Mouse (Mus musculus) intestine, embryonic 15.5 days (tissue): ENCODE measurements around the gene Arpp21. TPM values are rescaled to one million over a fixed set of nuclear protein-coding genes. Genes with fewer than 3 reads are reported as not detected.

Experiments
- ATAC-seq: fragments of 200-750 bp; cut with Nextera tagmentation; 2 replicates; pipeline ENCODE4 v1.8.0; 2017; ENCODE audit warnings: moderate TSS enrichment, moderate library complexity
- H3K27ac ChIP-seq: fragments of 300-500 bp; sonication (generic); 2 replicates; pipeline ENCODE4 v1.5.1; 2015; ENCODE audit warnings: mild to moderate bottlenecking, inconsistent platforms
- H3K27me3 ChIP-seq: fragments of 300-500 bp; sonication (generic); replicated peaks from 2 replicates; pipeline ENCODE4 v1.6.1; 2015; ENCODE audit warnings: inconsistent platforms
- H3K36me3 ChIP-seq: fragments of 300-500 bp; sonication (generic); 2 replicates; pipeline ENCODE4 v1.6.1; 2015; ENCODE audit warnings: inconsistent platforms
- H3K4me1 ChIP-seq: fragments of 300-500 bp; sonication (generic); replicated peaks from 2 replicates; pipeline ENCODE4 v1.6.1; 2015; ENCODE audit warnings: inconsistent platforms
- H3K4me2 ChIP-seq: fragments of 300-500 bp; sonication (generic); replicated peaks from 2 replicates; pipeline ENCODE4 v1.6.1; 2015; ENCODE audit warnings: mild to moderate bottlenecking, inconsistent platforms
- H3K4me3 ChIP-seq: fragments of 300-500 bp; sonication (generic); replicated peaks from 2 replicates; pipeline ENCODE4 v1.5.1; 2015; ENCODE audit warnings: inconsistent platforms
- H3K9ac ChIP-seq: fragments of 300-500 bp; sonication (generic); 2 replicates; pipeline ENCODE4 v1.6.1; 2015; ENCODE audit warnings: inconsistent platforms
- H3K9me3 ChIP-seq: fragments of 300-500 bp; sonication (generic); 2 replicates; pipeline ENCODE4 v1.6.1; 2016; ENCODE audit warnings: inconsistent platforms
- WGBS: fragments of 180-500 bp; shearing (Covaris S2); methylation state at CpG from one replicate; pipeline ENCODE4 v1.1.7; 2015; 5-methylcytosine and 5-hydroxymethylcytosine counted together
- polyA plus RNA-seq: library from polyadenylated mRNA; unstranded; fragments of >200 nt; fragmentation: Nextera tagmentation; extraction: Ambion mirVana; gene quantifications from 2 replicates; pipeline ENCODE4 v1.2.1, GENCODE M21; 2015

Gene Arpp21
- polyA plus RNA-seq, 1 experiment from 2014 or later = 0.70 TPM

DNA sequence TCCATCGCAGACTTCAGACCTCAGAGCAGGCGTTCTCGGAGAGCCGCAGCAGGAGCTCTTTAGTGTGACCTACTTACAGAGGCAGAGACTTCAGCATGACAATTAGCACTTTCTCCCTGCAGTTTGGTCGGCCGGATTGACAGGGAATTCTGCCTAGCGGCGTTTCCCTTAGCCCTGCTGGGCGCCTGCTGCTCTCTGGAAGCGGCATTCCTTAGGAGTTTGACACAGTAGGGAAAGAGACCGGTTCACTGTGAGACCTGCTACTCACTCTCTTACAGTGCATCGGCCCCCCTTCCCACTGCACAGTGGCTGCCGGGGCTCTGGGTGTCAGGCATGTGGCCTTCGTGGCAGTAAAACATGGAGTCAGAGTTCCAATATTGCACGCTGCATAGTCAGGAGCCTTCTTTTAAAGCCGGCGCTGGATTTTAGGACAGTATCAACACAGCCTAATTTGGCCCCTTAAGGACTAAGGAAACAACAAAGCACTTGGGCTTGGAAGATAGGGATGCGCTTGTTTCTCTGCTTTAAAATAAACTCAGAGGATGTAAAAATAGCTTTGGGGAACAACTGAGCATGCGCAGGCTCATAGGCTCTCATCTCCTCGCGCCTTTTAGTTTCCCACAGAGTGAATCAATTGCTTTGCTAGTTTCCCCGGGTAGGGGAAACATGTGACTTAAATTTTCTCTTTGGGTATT lies 117.2 kb downstream of the Arpp21 start:
- Histone ChIP-seq H3K27me3 (peaks cover 16% of the 10 kb centered on the region), H3K36me3 (no peaks in the 10 kb centered on the region), H3K4me3 (peak overlapping the region; percentile 19), H3K9ac (no peak overlapping the region), H3K9me3 (no peaks in the 10 kb centered on the region), H3K27ac (no peak overlapping the region), H3K4me2 (peak overlapping the region; percentile 51), H3K4me1 (no peaks in the 10 kb centered on the region)
- ATAC-seq = no peak
- WGBS = 3% methylated on average over 22 of the region's 22 CpGs

GRCm38 (mm10) chr9:112117632-112118410 lies 117.9 kb downstream of the Arpp21 start:
- Histone ChIP-seq H3K36me3 (no peaks in the 10 kb centered on the region), H3K9ac (no peak overlapping the region), H3K4me2 (peak overlapping the region; percentile 51; the same call in 1 of the 2 replicates), H3K27me3 (peaks cover 16% of the 10 kb centered on the region), H3K4me1 (no peaks in the 10 kb centered on the region), H3K4me3 (peak overlapping the region; percentile 19), H3K9me3 (no peaks in the 10 kb centered on the region), H3K27ac (no peak overlapping the region)
- 32% methylated on average over 15 of the region's 15 CpGs for WGBS
- ATAC-seq = no peak

DNA sequence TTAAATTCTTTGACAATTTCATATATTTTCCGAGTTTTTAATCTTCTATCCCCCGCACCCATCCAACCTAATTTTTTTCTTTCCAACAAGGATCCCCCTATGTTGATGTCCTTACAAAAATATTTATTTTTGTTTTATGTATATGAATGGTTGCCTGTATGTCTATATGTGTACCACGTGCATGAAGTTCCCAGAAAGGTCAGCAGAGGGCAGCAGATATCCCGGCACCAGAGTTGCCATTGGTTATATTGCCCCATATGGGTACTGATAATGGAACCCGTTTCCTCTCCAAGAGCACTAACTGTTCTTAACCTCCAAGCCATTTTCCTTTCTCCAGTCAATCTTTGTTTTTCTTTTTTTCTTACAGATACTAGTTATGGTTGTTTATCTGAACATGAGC lies 124.1 kb downstream of the Arpp21 start:
- H3K27me3 ChIP-seq = no peaks in the 10 kb centered on the region
- WGBS = 89% methylated on average over 5 of the region's 5 CpGs

DNA sequence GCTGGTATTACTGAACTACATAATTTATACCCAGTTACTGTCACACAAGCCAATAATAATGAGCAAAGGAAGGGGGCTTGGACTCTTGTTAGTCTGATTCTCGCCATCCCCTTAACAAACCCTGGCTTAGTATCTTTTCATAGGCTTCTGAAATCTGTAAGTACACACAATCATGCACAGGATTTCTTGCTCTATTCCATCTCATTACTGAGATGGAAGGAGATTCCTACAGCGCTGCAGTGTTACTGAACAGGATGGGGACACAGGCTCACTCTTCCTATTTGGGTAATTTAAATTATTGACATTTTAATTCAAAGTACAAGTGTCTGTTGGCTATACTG lies 132.9 kb downstream of the Arpp21 start:
- 73% methylated on average over 2 of the region's 2 CpGs for WGBS
- no peaks in the 10 kb centered on the region for H3K27me3 ChIP-seq
- ATAC-seq = no peak
- H3K9ac ChIP-seq = no peak overlapping the region
- H3K4me1 ChIP-seq = no peaks in the 10 kb centered on the region
- H3K36me3 ChIP-seq = no peaks in the 10 kb centered on the region
- no peak overlapping the region for H3K4me3 ChIP-seq
- H3K9me3 ChIP-seq = no peaks in the 10 kb centered on the region
- no peak overlapping the region for H3K27ac ChIP-seq
- no peak overlapping the region for H3K4me2 ChIP-seq

More for the DNA sequence above, 124.1 kb downstream of the Arpp21 start:
- Histone ChIP-seq H3K27ac (no peak overlapping the region), H3K36me3 (no peaks in the 10 kb centered on the region), H3K9ac (no peak overlapping the region), H3K4me3 (no peak overlapping the region), H3K4me1 (no peaks in the 10 kb centered on the region), H3K4me2 (no peak overlapping the region), H3K9me3 (no peaks in the 10 kb centered on the region)
- no peak for ATAC-seq

- ATAC-seq = no peak
- no peak overlapping the region for H3K4me3 ChIP-seq
- no peak overlapping the region for H3K27ac ChIP-seq
- WGBS = 50% methylated on average over 6 of the region's 6 CpGs
- H3K9me3 ChIP-seq = no peaks in the 10 kb centered on the region
- no peaks in the 10 kb centered on the region for H3K36me3 ChIP-seq
- no peak overlapping the region for H3K4me2 ChIP-seq
- no peaks in the 10 kb centered on the region for H3K27me3 ChIP-seq
- H3K4me1 ChIP-seq = no peaks in the 10 kb centered on the region
- H3K9ac ChIP-seq = no peak overlapping the region
These were observed 133.4 kb downstream of the Arpp21 start for GRCm38 (mm10) chr9:112102155-112102851.

- Histone ChIP-seq H3K36me3 (no peaks in the 10 kb centered on the region), H3K27me3 (no peaks in the 10 kb centered on the region), H3K4me1 (no peaks in the 10 kb centered on the region), H3K27ac (no peak overlapping the region), H3K9me3 (no peaks in the 10 kb centered on the region), H3K4me3 (no peak overlapping the region), H3K4me2 (no peak overlapping the region), H3K9ac (no peak overlapping the region)
- WGBS = 76% methylated on average over 3 of the region's 3 CpGs
- ATAC-seq = no peak
These were observed 134.7 kb downstream of the Arpp21 start for GRCm38 (mm10) chr9:112100841-112101595.

DNA sequence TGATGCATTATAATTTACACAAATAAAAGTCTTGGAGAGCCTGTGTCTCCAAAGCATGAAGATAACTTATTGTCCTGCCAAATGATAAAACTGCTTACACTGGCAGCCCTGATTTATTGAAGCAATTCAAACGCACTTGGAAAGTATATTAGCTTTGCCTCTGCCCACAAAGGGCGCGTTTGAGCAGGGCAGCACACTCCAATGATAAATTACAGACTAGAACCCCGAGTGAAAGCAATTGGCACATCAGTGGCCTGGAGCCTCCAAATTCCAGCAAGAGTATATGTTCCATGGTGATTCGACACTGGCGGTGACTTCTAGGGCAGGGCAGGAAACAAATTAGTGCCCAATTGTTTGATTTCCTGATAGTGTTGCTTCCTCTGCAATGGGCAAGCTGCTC lies 137.5 kb downstream of the Arpp21 start:
- no peaks in the 10 kb centered on the region for H3K4me1 ChIP-seq
- H3K9ac ChIP-seq = no peak overlapping the region
- H3K27me3 ChIP-seq = no peaks in the 10 kb centered on the region
- no peaks in the 10 kb centered on the region for H3K9me3 ChIP-seq
- H3K36me3 ChIP-seq = no peaks in the 10 kb centered on the region
- no peak overlapping the region for H3K27ac ChIP-seq
- H3K4me2 ChIP-seq = no peak overlapping the region
- ATAC-seq = no peak
- 31% methylated on average over 6 of the region's 6 CpGs for WGBS
- H3K4me3 ChIP-seq = no peak overlapping the region

- Histone ChIP-seq H3K36me3 (no peaks in the 10 kb centered on the region), H3K27ac (no peak overlapping the region), H3K4me1 (no peaks in the 10 kb centered on the region), H3K9me3 (no peaks in the 10 kb centered on the region), H3K4me2 (no peak overlapping the region), H3K9ac (no peak overlapping the region), H3K27me3 (no peaks in the 10 kb centered on the region), H3K4me3 (no peak overlapping the region)
- ATAC-seq = no peak
- WGBS = 74% methylated on average over 5 of the region's 5 CpGs
These were observed 140.0 kb downstream of the Arpp21 start for GRCm38 (mm10) chr9:112095708-112096107.

- 77% methylated on average over 2 of the region's 2 CpGs for WGBS
- Histone ChIP-seq H3K36me3 (no peaks in the 10 kb centered on the region), H3K4me1 (no peaks in the 10 kb centered on the region)
These were observed 140.5 kb downstream of the Arpp21 start for GRCm38 (mm10) chr9:112095198-112095597.

GRCm38 (mm10) chr9:112078903-112079302 lies 156.8 kb downstream of the Arpp21 start:
- Histone ChIP-seq H3K36me3 (no peaks in the 10 kb centered on the region), H3K9me3 (no peaks in the 10 kb centered on the region), H3K27ac (no peak overlapping the region), H3K4me2 (no peak overlapping the region), H3K9ac (no peak overlapping the region), H3K4me1 (no peaks in the 10 kb centered on the region), H3K27me3 (no peaks in the 10 kb centered on the region), H3K4me3 (no peak overlapping the region)
- 91% methylated on average over 2 of the region's 2 CpGs for WGBS
- ATAC-seq = no peak

More at GRCm38 (mm10) chr9:112095198-112095597, 140.5 kb downstream of the Arpp21 start:
- Histone ChIP-seq H3K9ac (no peak overlapping the region), H3K27ac (no peak overlapping the region), H3K9me3 (no peaks in the 10 kb centered on the region), H3K4me3 (no peak overlapping the region), H3K27me3 (no peaks in the 10 kb centered on the region), H3K4me2 (no peak overlapping the region)
- no peak for ATAC-seq

GRCm38 (mm10) chr9:112078453-112078852 lies 157.3 kb downstream of the Arpp21 start:
- Histone ChIP-seq H3K9me3 (no peaks in the 10 kb centered on the region), H3K27me3 (no peaks in the 10 kb centered on the region), H3K36me3 (no peaks in the 10 kb centered on the region), H3K4me2 (no peak overlapping the region), H3K4me1 (no peaks in the 10 kb centered on the region), H3K9ac (no peak overlapping the region), H3K4me3 (no peak overlapping the region), H3K27ac (no peak overlapping the region)
- 79% methylated on average over 4 of the region's 4 CpGs for WGBS
- ATAC-seq = no peak

DNA sequence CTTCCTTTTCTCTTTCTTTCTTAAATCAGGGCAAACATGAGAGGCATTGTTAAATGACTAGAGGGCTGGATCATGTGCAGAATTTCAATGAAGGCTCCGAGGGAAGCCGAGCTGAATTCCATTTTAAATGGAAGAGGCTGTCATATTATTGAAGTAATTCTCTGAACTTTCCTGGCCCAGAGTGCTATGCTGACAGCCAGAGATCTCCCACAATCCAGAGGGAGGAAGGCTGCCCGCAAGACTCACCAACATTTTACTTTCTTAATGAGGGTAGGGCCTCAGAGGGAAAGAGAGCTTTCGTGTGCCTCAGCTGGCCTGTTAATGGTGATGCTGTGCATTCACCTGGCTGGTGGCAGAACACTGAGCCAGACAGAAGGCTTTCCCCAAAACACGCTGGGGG lies 160.5 kb downstream of the Arpp21 start:
- H3K4me1 ChIP-seq = no peaks in the 10 kb centered on the region
- 84% methylated on average over 5 of the region's 5 CpGs for WGBS
- no peak overlapping the region for H3K9ac ChIP-seq
- H3K27ac ChIP-seq = no peak overlapping the region
- no peak overlapping the region for H3K4me3 ChIP-seq
- H3K9me3 ChIP-seq = no peaks in the 10 kb centered on the region
- no peaks in the 10 kb centered on the region for H3K36me3 ChIP-seq
- H3K27me3 ChIP-seq = no peaks in the 10 kb centered on the region
- ATAC-seq = no peak
- no peak overlapping the region for H3K4me2 ChIP-seq
